Mouse (Mus musculus) embryonic fibroblast, embryonic 13.5 days (primary cell): ENCODE measurements at regions not wholly inside any gene's neighbourhood (a gene's known extent, or its start where the extent isn't known, plus 50 kb on each side); places are given as distances from the start of the nearest gene placed in this dataset.

Experiments used
- CTCF ChIP-seq: IDR thresholded peaks from 2 replicates; pipeline ENCODE4 v1.5.1; 2011; ENCODE audit warnings: mild to moderate bottlenecking, control low read depth, low read length, moderate library complexity, borderline replicate concordance; ENCODE audit not compliant: insufficient read depth
- POLR2A ChIP-seq: IDR thresholded peaks from 2 replicates; pipeline ENCODE4 v1.6.1; 2011; ENCODE audit warnings: low read depth, mild to moderate bottlenecking, control low read depth, low read length, moderate library complexity

- no peak for TF ChIP-seq CTCF
- TF ChIP-seq POLR2A: no peak
Measured at GRCm38 (mm10) chr13:57087966-57088365, 192.2 kb upstream of the Trpc7 start.
